Mouse (Mus musculus) liver, embryonic 14 days (tissue): ENCODE results near the gene 9030025P20Rik. TPM values are rescaled to one million over a fixed set of nuclear protein-coding genes. Genes with fewer than 3 reads are reported as not detected.

ENCODE experiments used
- polyA plus RNA-seq: library from polyadenylated mRNA; depleted of rRNA; stranded (reverse); fragments of >200 nt; gene quantifications from 2 replicates; pipeline ENCODE4 v1.2.3, GENCODE M21; 2012; rRNA removed

The 9030025P20Rik gene
- 5.1 and 5.2 TPM in 2 replicates for polyA plus RNA-seq

GRCm38 (mm10) chr17:14978362-14979038, at the start of gene 9030025P20Rik, which contains the start of gene Gm3417:
9030025P20Rik (plus strand) TSS chr17:14978468.
Gm3417 (minus strand) TSS chr17:14978790.

GRCm38 (mm10) chr17:14943009-14943728, 35.1 kb upstream of the 9030025P20Rik start, which contains the start of the genes Wdr27 and 1600012H06Rik:
Wdr27 (minus strand) TSS chr17:14943158.
1600012H06Rik (plus strand) TSS chr17:14943184.

GRCm38 (mm10) chr17:14960951-14961556, 17.2 kb upstream of the 9030025P20Rik start, which contains the start of gene Phf10:
Phf10 (minus strand) TSS chr17:14961273.

GRCm38 (mm10) chr17:15009706-15010413, 31.6 kb downstream of the 9030025P20Rik start, which contains the start of gene Gm3435:
Gm3435 (plus strand) TSS chr17:15010176.

Other genes starting within 250 kb of the 9030025P20Rik start
- gene Wdr27, start 35.3 kb upstream of the 9030025P20Rik start, polyA plus RNA-seq: 0.53 and 0.58 TPM in 2 replicates
- gene 1600012H06Rik, start 35.3 kb upstream of the 9030025P20Rik start, polyA plus RNA-seq: 5.9 and 6.6 TPM in 2 replicates
- gene Phf10, start 17.2 kb upstream of the 9030025P20Rik start, polyA plus RNA-seq: 93.0 and 93.8 TPM in 2 replicates
- 1.2 and 1.8 TPM in 2 replicates for gene Gm3417, start 322 bp downstream of the 9030025P20Rik start, polyA plus RNA-seq
- 2.1 and 3.0 TPM in 2 replicates for gene Gm3435, start 31.7 kb downstream of the 9030025P20Rik start, polyA plus RNA-seq
- gene Ermard, start 62.7 kb downstream of the 9030025P20Rik start, polyA plus RNA-seq: 22.0 and 24.8 TPM in 2 replicates
- gene Tcte3, start 63.0 kb downstream of the 9030025P20Rik start, polyA plus RNA-seq: 0.71 and 0.72 TPM in 2 replicates
- 1.8 and 1.9 TPM in 2 replicates for gene Gm3448, start 63.1 kb downstream of the 9030025P20Rik start, polyA plus RNA-seq